Mouse (Mus musculus): Measurements from ENCODE around the gene Cmc2. TPM values are rescaled to one million over a fixed set of nuclear protein-coding genes. Genes with fewer than 3 reads are reported as not detected.

Gene Cmc2
- polyA plus RNA-seq, 1 experiment from 2014 or later: 56.7 TPM

Other genes starting within 250 kb of the Cmc2 start
- gene Cdyl2, start 188.5 kb downstream of the Cmc2 start, polyA plus RNA-seq (2015; fragmentation: Nextera tagmentation; extraction: Ambion mirVana): 1.7 and 2.4 TPM in 2 replicates
- gene Cenpn, start 275 bp upstream of the Cmc2 start, polyA plus RNA-seq (2015; fragmentation: Nextera tagmentation; extraction: Ambion mirVana): 24.8 and 24.9 TPM in 2 replicates
- gene Atmin, start 21.9 kb upstream of the Cmc2 start, polyA plus RNA-seq (2015; fragmentation: Nextera tagmentation; extraction: Ambion mirVana): 3.6 and 3.7 TPM in 2 replicates
- 0.48 and 0.51 TPM in 2 replicates for gene 1700030J22Rik, start 57.5 kb upstream of the Cmc2 start, polyA plus RNA-seq (2015; fragmentation: Nextera tagmentation; extraction: Ambion mirVana)
- gene Gcsh, start 72.1 kb upstream of the Cmc2 start, polyA plus RNA-seq (2015; fragmentation: Nextera tagmentation; extraction: Ambion mirVana): 85.5 and 94.5 TPM in 2 replicates
- gene Pkd1l2, start 161.0 kb upstream of the Cmc2 start, polyA plus RNA-seq (2015; fragmentation: Nextera tagmentation; extraction: Ambion mirVana): not detected in 2 replicates
- gene Bco1, start 174.4 kb upstream of the Cmc2 start, polyA plus RNA-seq (2015; fragmentation: Nextera tagmentation; extraction: Ambion mirVana): 6.0 and 6.2 TPM in 2 replicates
- gene Gan, start 236.7 kb upstream of the Cmc2 start, polyA plus RNA-seq (2015; fragmentation: Nextera tagmentation; extraction: Ambion mirVana): 0.79 and 0.98 TPM in 2 replicates

Measured in liver, embryonic 15.5 days (tissue).